Mouse (Mus musculus): ENCODE results near the gene Esrrb.

- TF ChIP-seq POLR2A (IDR thresholded peaks at IDR 0.05; ENCODE audit: insufficient read depth, low read length) = no peak
- no peak for TF ChIP-seq CTCF (IDR thresholded peaks at IDR 0.05; ENCODE audit: low read depth, low read length)
- no peak for TF ChIP-seq EP300 (IDR thresholded peaks at IDR 0.05; ENCODE audit: insufficient read depth, low read depth, low read length)
Observed at GRCm38 (mm10) chr12:86556796-86557517, 196.0 kb downstream of the Esrrb start.

Data from ES-Bruce4 (cell line).